ENCODE assay signal across 15 mouse cellular contexts in the genomic region with DNA sequence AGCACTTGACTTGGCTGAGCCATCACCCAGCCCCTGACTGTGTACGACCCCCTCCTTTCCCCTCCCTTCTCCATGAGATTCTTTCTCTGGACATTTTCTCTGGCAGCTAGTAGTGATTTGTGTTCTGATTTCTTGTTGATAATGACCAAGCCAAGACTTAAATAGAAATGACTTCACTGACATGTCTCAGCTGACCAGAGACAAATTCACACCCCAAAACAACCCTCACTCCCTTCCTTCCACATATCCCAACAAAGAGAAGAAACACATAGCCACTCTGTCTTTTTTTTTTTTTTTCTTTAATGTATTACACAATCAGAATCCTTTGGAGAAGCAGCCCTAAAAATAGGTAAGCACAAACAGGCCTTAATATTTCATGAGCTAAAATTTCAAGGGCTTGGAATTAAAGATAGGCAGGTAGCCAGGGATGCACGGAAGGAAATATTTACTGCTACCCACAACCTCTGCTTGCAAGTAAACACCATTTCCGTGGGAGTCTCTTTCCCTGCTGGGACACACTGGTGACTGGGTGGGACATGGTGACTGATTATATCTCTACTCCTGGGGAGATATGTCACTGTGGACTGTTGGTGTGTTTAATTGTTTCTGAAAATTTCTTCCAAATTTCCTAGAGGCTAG.
DNase-seq lines count a peak whose midpoint lies in the region; ATAC-seq and TF ChIP-seq lines count a peak whose summit lies in the region.
"Had no signal": no experiment of that assay in that cellular context is flagged by ENCODE, and none has a peak within 500 bp of the region (broad histone marks: within the 10 kb centered on the region; RNA-seq: fewer than 3 reads in every experiment).

No protein-coding gene starts in this region.

- intact Hi-C loops in heart, adult 2 months (cut with DNase I) = no loop called here

- DNase-seq in heart, adult 2 months = peak in 1 of 2 experiments; percentile 18
- DNase-seq in kidney, postnatal 0 days (ENCODE audit: low spot score) = peak; percentile 34
- DNase-seq in kidney, postnatal 4 days = no peak
- peak; percentile 23 to 46 for DNase-seq in kidney, postnatal 25 days
- peak; percentile 28 to 30 for DNase-seq in lung, postnatal 4 days
- DNase-seq: adrenal gland, postnatal 25 days; B cell, adult 2 months; cerebellum, postnatal 14 days; right cerebral cortex, postnatal 25 days; thymus, adult 18-20 months had no signal

- H3K9me3 ChIP-seq in heart, embryonic 11.5 days (replicated peaks; ENCODE audit: control insufficient read depth, low read length) = no peaks in the 10 kb centered on the region
- no peaks in the 10 kb centered on the region for H3K9me3 ChIP-seq in kidney, postnatal 0 days (replicated peaks; ENCODE audit: low read length)
- H3K9me3 ChIP-seq in intestine, embryonic 16.5 days (ENCODE audit: control insufficient read depth, low read length) = no peaks in the 10 kb centered on the region
- no peaks in the 10 kb centered on the region for H3K9me3 ChIP-seq in midbrain, embryonic 16.5 days (replicated peaks; ENCODE audit: control insufficient read depth, low read length, poor library complexity, severe bottlenecking)
- H3K9me3 ChIP-seq: liver, embryonic 12.5 days had no signal

- H3K4me3 ChIP-seq in heart, adult 2 months = no peak overlapping the region
- no peak overlapping the region for H3K4me3 ChIP-seq in heart, embryonic 11.5 days (ENCODE audit: low read depth, low read length)
- no peak overlapping the region for H3K4me3 ChIP-seq in kidney, postnatal 0 days (replicated peaks; ENCODE audit: low read depth, low read length)
- no peak overlapping the region for H3K4me3 ChIP-seq in intestine, embryonic 16.5 days (ENCODE audit: low read length)
- no peak overlapping the region for H3K4me3 ChIP-seq in midbrain, embryonic 16.5 days (ENCODE audit: low read depth, low read length)
- H3K4me3 ChIP-seq: liver, embryonic 12.5 days had no signal

- TF ChIP-seq EP300 in heart, adult 2 months (IDR thresholded peaks at IDR 0.05; ENCODE audit: insufficient read depth, low read depth, low read length) = 0 out of 2 replicates have a peak, but pooled peaks have one; percentile 40

- H3K9ac ChIP-seq in heart, adult 2 months (ENCODE audit: low read depth, low read length) = no peak overlapping the region
- no peak overlapping the region for H3K9ac ChIP-seq in heart, embryonic 11.5 days (ENCODE audit: low read depth, low read length)
- H3K9ac ChIP-seq in kidney, postnatal 0 days (ENCODE audit: low read depth, low read length) = no peak overlapping the region
- H3K9ac ChIP-seq in intestine, embryonic 16.5 days (ENCODE audit: low read depth, low read length) = no peak overlapping the region
- no peak overlapping the region for H3K9ac ChIP-seq in midbrain, embryonic 16.5 days (ENCODE audit: low read depth, low read length)
- H3K9ac ChIP-seq: liver, embryonic 12.5 days had no signal

- 11% methylated on average over 3 of the region's 3 CpGs for WGBS in heart, adult 2 months
- WGBS in heart, embryonic 11.5 days (ENCODE audit: insufficient replicate concordance) = 50% methylated on average over 3 of the region's 3 CpGs
- WGBS in kidney, postnatal 0 days = 42% methylated on average over 3 of the region's 3 CpGs
- WGBS in intestine, embryonic 16.5 days = 70% methylated on average over 3 of the region's 3 CpGs
- 83% methylated on average over 3 of the region's 3 CpGs for WGBS in midbrain, embryonic 16.5 days

- no peaks in the 10 kb centered on the region for H3K27me3 ChIP-seq in heart, adult 2 months (ENCODE audit: control insufficient read depth, insufficient read depth, low read length)
- no peaks in the 10 kb centered on the region for H3K27me3 ChIP-seq in heart, embryonic 11.5 days (ENCODE audit: control insufficient read depth, insufficient read depth, low read length)
- no peaks in the 10 kb centered on the region for H3K27me3 ChIP-seq in kidney, postnatal 0 days (ENCODE audit: insufficient read depth, low read length)
- no peaks in the 10 kb centered on the region for H3K27me3 ChIP-seq in intestine, embryonic 16.5 days (replicated peaks; ENCODE audit: control insufficient read depth, insufficient read depth, low read length)
- no peaks in the 10 kb centered on the region for H3K27me3 ChIP-seq in midbrain, embryonic 16.5 days (ENCODE audit: control insufficient read depth, insufficient read depth, low read depth, low read length)
- H3K27me3 ChIP-seq: liver, embryonic 12.5 days had no signal

- peaks cover 6% of the 10 kb centered on the region for H3K4me1 ChIP-seq in heart, adult 2 months (ENCODE audit: control insufficient read depth, insufficient read depth, low read length)
- H3K4me1 ChIP-seq in heart, embryonic 11.5 days (ENCODE audit: control insufficient read depth, insufficient read depth, low read length) = no peaks in the 10 kb centered on the region
- H3K4me1 ChIP-seq in kidney, postnatal 0 days (replicated peaks; ENCODE audit: insufficient read depth, low read length) = no peaks in the 10 kb centered on the region
- no peaks in the 10 kb centered on the region for H3K4me1 ChIP-seq in intestine, embryonic 16.5 days (ENCODE audit: control insufficient read depth, insufficient read depth, low read length)
- H3K4me1 ChIP-seq in midbrain, embryonic 16.5 days (ENCODE audit: control insufficient read depth, insufficient read depth, low read length) = no peaks in the 10 kb centered on the region
- H3K4me1 ChIP-seq: liver, embryonic 12.5 days had no signal

- H3K27ac ChIP-seq in heart, adult 2 months = peak overlapping the region; percentile 46
- H3K27ac ChIP-seq in heart, embryonic 11.5 days (ENCODE audit: low read depth, low read length) = no peak overlapping the region
- H3K27ac ChIP-seq in kidney, postnatal 0 days = no peak overlapping the region
- H3K27ac ChIP-seq in intestine, embryonic 16.5 days (ENCODE audit: low read length) = no peak overlapping the region
- no peak overlapping the region for H3K27ac ChIP-seq in midbrain, embryonic 16.5 days (ENCODE audit: low read length)
- H3K27ac ChIP-seq: liver, embryonic 12.5 days had no signal

- H3K79me2 ChIP-seq in heart, adult 2 months (replicated peaks; ENCODE audit: control insufficient read depth, insufficient read depth, low read length) = no peaks in the 10 kb centered on the region

- no peak for TF ChIP-seq POLR2A in heart, adult 2 months (IDR thresholded peaks at IDR 0.05; ENCODE audit: insufficient read depth, low read depth, low read length)

- TF ChIP-seq CTCF in heart, adult 2 months (IDR thresholded peaks at IDR 0.05) = no peak
- TF ChIP-seq CTCF in kidney, postnatal 0 days (IDR thresholded peaks at IDR 0.05; ENCODE audit: low read depth) = no peak

- no peak overlapping the region for H3K4me2 ChIP-seq in heart, embryonic 11.5 days
- H3K4me2 ChIP-seq in kidney, postnatal 0 days (ENCODE audit: low read length) = no peak overlapping the region
- no peak overlapping the region for H3K4me2 ChIP-seq in intestine, embryonic 16.5 days (ENCODE audit: low read depth, low read length)
- H3K4me2 ChIP-seq in midbrain, embryonic 16.5 days (ENCODE audit: low read length) = no peak overlapping the region
- H3K4me2 ChIP-seq: liver, embryonic 12.5 days had no signal

- H3K36me3 ChIP-seq in heart, adult 2 months (ENCODE audit: control insufficient read depth, insufficient read depth, low read length) = peaks cover 5% of the 10 kb centered on the region
- no peaks in the 10 kb centered on the region for H3K36me3 ChIP-seq in heart, embryonic 11.5 days (ENCODE audit: control insufficient read depth, insufficient read depth, low read length)
- no peaks in the 10 kb centered on the region for H3K36me3 ChIP-seq in kidney, postnatal 0 days (ENCODE audit: insufficient read depth, low read length)
- H3K36me3 ChIP-seq in intestine, embryonic 16.5 days (ENCODE audit: control insufficient read depth, insufficient read depth, low read length) = no peaks in the 10 kb centered on the region
- no peaks in the 10 kb centered on the region for H3K36me3 ChIP-seq in midbrain, embryonic 16.5 days (ENCODE audit: control insufficient read depth, insufficient read depth, low read length)
- H3K36me3 ChIP-seq: liver, embryonic 12.5 days had no signal

- no peak for ATAC-seq in heart, embryonic 11.5 days (replicated peaks; ENCODE audit: insufficient number of reproducible peaks, low FRiP score, low TSS enrichment)
- ATAC-seq in kidney, postnatal 0 days (replicated peaks; ENCODE audit: low FRiP score, low read depth) = no peak
- ATAC-seq in intestine, embryonic 16.5 days = no peak
- ATAC-seq in midbrain, embryonic 16.5 days = no peak
- ATAC-seq: forebrain, embryonic 14.5 days; liver, embryonic 12.5 days had no signal

Comparison
In these comparisons a context has a peak if more than half of its experiments do, and no peak if none do; other contexts are left out.
1. DNase-seq: peak in kidney, postnatal 0 days (single experiment), kidney, postnatal 25 days (2 of 2) and lung, postnatal 4 days (2 of 2); none in kidney, postnatal 4 days (0 of 2).